Comparison of ENCODE assay signal across 8 mouse cellular contexts in genomic region chr3:96268051-96268775, GRCm38 (mm10). TPM values are rescaled to one million over a fixed set of nuclear protein-coding genes. Genes with fewer than 3 reads are reported as not detected.
DNase-seq lines count a peak whose midpoint lies in the region; ATAC-seq and TF ChIP-seq lines count a peak whose summit lies in the region.

Hist2h3b (plus strand) TSS chr3:96268654.

- no peak for TF ChIP-seq EP300 in MEL (IDR thresholded peaks at IDR 0.05; ENCODE audit: low read depth in 1 of 2, low read length in 2 of 2)

- peak within 1 kb of the TSS; percentile 85 for H3K4me2 ChIP-seq in forebrain, postnatal 0 days (ENCODE audit: low read depth)
- peak within 1 kb of the TSS; percentile 87 for H3K4me2 ChIP-seq in lung, embryonic 14.5 days

- peaks cover 0 to 31% of the 10 kb centered on the region in 2 experiments; a peak in 2 of 4 replicates for H3K36me3 ChIP-seq in MEL (ENCODE audit: control insufficient read depth in 1 of 2, insufficient read depth in 2 of 2, low read length in 2 of 2)
- H3K36me3 ChIP-seq in forebrain, postnatal 0 days (ENCODE audit: insufficient read depth): no peaks in the 10 kb centered on the region
- H3K36me3 ChIP-seq in lung, embryonic 14.5 days (ENCODE audit: insufficient read depth): no peaks in the 10 kb centered on the region
- H3K36me3 ChIP-seq in thymus, adult 2 months (ENCODE audit: control insufficient read depth, insufficient read depth, low read length): no peaks in the 10 kb centered on the region

- H3K9me3 ChIP-seq in MEL (replicated peaks; ENCODE audit: insufficient read depth, low read length): no peaks in the 10 kb centered on the region
- no peaks in the 10 kb centered on the region for H3K9me3 ChIP-seq in forebrain, postnatal 0 days (ENCODE audit: low read length)
- no peaks in the 10 kb centered on the region for H3K9me3 ChIP-seq in lung, embryonic 14.5 days (ENCODE audit: low read depth, low read length)

- TF ChIP-seq POLR2A in MEL (IDR thresholded peaks at IDR 0.05; ENCODE audit: control insufficient read depth in 1 of 2, insufficient read depth in 1 of 2, low read depth in 1 of 2, low read length in 2 of 2, poor library complexity in 1 of 2): no peak
- peak; percentile 86 for TF ChIP-seq POLR2A in olfactory bulb, adult 2 months (IDR thresholded peaks at IDR 0.05; ENCODE audit: insufficient read depth, low read depth, low read length)
- TF ChIP-seq POLR2A in thymus, adult 2 months (IDR thresholded peaks at IDR 0.05; ENCODE audit: control insufficient read depth, extremely low read depth, insufficient read depth, low read length, poor library complexity): peak; percentile 95

- peak; percentile 99 for DNase-seq in MEL (ENCODE audit: low read depth, low spot score)
- peak; percentile 77 to 82 for DNase-seq in cerebellum, adult 18-20 months
- peak; percentile 88 for DNase-seq in forebrain, postnatal 0 days
- DNase-seq in heart, postnatal 36 days: peak; percentile 82 to 83
- peak; percentile 76 to 86 for DNase-seq in layer of hippocampus, adult 2 months (ENCODE audit: low spot score in 2 of 2)
- DNase-seq in lung, embryonic 14.5 days: peak; percentile 95
- peak; percentile 81 for DNase-seq in thymus, adult 2 months

- peak within 1 kb of the TSS; percentile 96 for H3K27ac ChIP-seq in MEL (ENCODE audit: control insufficient read depth, low read depth, low read length)
- H3K27ac ChIP-seq in forebrain, postnatal 0 days (ENCODE audit: low read depth, low read length): peak within 1 kb of the TSS; percentile 95
- H3K27ac ChIP-seq in layer of hippocampus, adult 2 months: peak within 1 kb of the TSS; percentile 92
- peak within 1 kb of the TSS; percentile 98 for H3K27ac ChIP-seq in lung, embryonic 14.5 days (ENCODE audit: low read depth)
- peak within 1 kb of the TSS; percentile 98 for H3K27ac ChIP-seq in olfactory bulb, adult 2 months (ENCODE audit: insufficient read depth, low read depth, low read length)
- peak within 1 kb of the TSS; percentile 97 for H3K27ac ChIP-seq in thymus, adult 2 months (ENCODE audit: control insufficient read depth, insufficient read depth, low read length)

- H3K4me1 ChIP-seq in MEL (ENCODE audit: control insufficient read depth in 1 of 2, insufficient read depth in 2 of 2, low read length in 2 of 2): peaks cover 0 to 18% of the 10 kb centered on the region in 2 experiments; a peak in 2 of 4 replicates
- H3K4me1 ChIP-seq in forebrain, postnatal 0 days (ENCODE audit: insufficient read depth): peaks cover 4% of the 10 kb centered on the region; the same call in 1 of the 2 replicates
- H3K4me1 ChIP-seq in lung, embryonic 14.5 days (ENCODE audit: insufficient read depth): peaks cover 6% of the 10 kb centered on the region; the same call in 1 of the 2 replicates
- H3K4me1 ChIP-seq in olfactory bulb, adult 2 months (ENCODE audit: control insufficient read depth, insufficient read depth, low read length): peaks cover 3% of the 10 kb centered on the region; the same call in 1 of the 2 replicates
- peaks cover 11% of the 10 kb centered on the region for H3K4me1 ChIP-seq in thymus, adult 2 months (replicated peaks; ENCODE audit: control insufficient read depth, insufficient read depth, low read length)

- WGBS in forebrain, postnatal 0 days: 12% methylated on average over 28 of the region's 30 CpGs
- 13% methylated on average over 30 of the region's 30 CpGs for WGBS in lung, embryonic 14.5 days
- WGBS in olfactory bulb, adult 2 months: 5% methylated on average over 30 of the region's 30 CpGs
- 23% methylated on average over 30 of the region's 30 CpGs for WGBS in thymus, adult 2 months

- TF ChIP-seq CTCF in MEL (IDR thresholded peaks at IDR 0.05 in 2 of 3, conservative IDR thresholded peaks at IDR 0.05 in 1 of 3; ENCODE audit: control insufficient read depth in 1 of 3, insufficient read depth in 1 of 3, low read depth in 2 of 3, low read length in 3 of 3, poor library complexity in 1 of 3, severe bottlenecking in 1 of 3): no peak
- TF ChIP-seq CTCF in forebrain, postnatal 0 days (IDR thresholded peaks at IDR 0.05; ENCODE audit: low read depth): no peak
- TF ChIP-seq CTCF in layer of hippocampus, adult 2 months (conservative IDR thresholded peaks at IDR 0.05): peak; percentile 6; the same call in 1 of the 2 replicates
- no peak for TF ChIP-seq CTCF in lung, embryonic 14.5 days (IDR thresholded peaks at IDR 0.05; ENCODE audit: low read depth)
- no peak for TF ChIP-seq CTCF in olfactory bulb, adult 2 months (IDR thresholded peaks at IDR 0.05; ENCODE audit: insufficient read depth, low read depth, low read length)
- no peak for TF ChIP-seq CTCF in thymus, adult 2 months (IDR thresholded peaks at IDR 0.05; ENCODE audit: borderline replicate concordance, control insufficient read depth, extremely low read depth, insufficient read depth, low read length, poor library complexity)

- peak within 1 kb of the TSS; percentile 56 to 57 for H3K4me3 ChIP-seq in MEL (ENCODE audit: control insufficient read depth in 1 of 2, insufficient read depth in 1 of 2, low read depth in 2 of 2, low read length in 2 of 2)
- peak within 1 kb of the TSS; percentile 55 for H3K4me3 ChIP-seq in forebrain, postnatal 0 days (ENCODE audit: low read depth, low read length)
- peak within 1 kb of the TSS; percentile 81 for H3K4me3 ChIP-seq in layer of hippocampus, adult 2 months
- H3K4me3 ChIP-seq in lung, embryonic 14.5 days (ENCODE audit: low read depth, low read length): peak within 1 kb of the TSS; percentile 53
- H3K4me3 ChIP-seq in olfactory bulb, adult 2 months (ENCODE audit: insufficient read depth, low read depth, low read length): peak within 1 kb of the TSS; percentile 86
- H3K4me3 ChIP-seq in thymus, adult 2 months (ENCODE audit: control insufficient read depth, insufficient read depth, low read length): peak within 1 kb of the TSS; percentile 62

- no peak for TF ChIP-seq RAD21 in MEL (IDR thresholded peaks at IDR 0.05; ENCODE audit: low read depth, low read length)

- H3K9ac ChIP-seq in MEL (ENCODE audit: control insufficient read depth, low read depth, low read length, poor library complexity, severe bottlenecking): peak within 1 kb of the TSS; percentile 73
- peak within 1 kb of the TSS; percentile 57 for H3K9ac ChIP-seq in forebrain, postnatal 0 days
- peak within 1 kb of the TSS; percentile 79 for H3K9ac ChIP-seq in lung, embryonic 14.5 days

- peak; percentile 69 for ATAC-seq in forebrain, postnatal 0 days
- ATAC-seq in lung, embryonic 14.5 days (ENCODE audit: insufficient read depth): peak; percentile 73

- H3K79me2 ChIP-seq in MEL (ENCODE audit: control insufficient read depth, insufficient read depth, low read length, poor library complexity): peaks cover 8% of the 10 kb centered on the region; the same call in 1 of the 2 replicates

- intact Hi-C loops in heart, postnatal 36 days (cut with DNase I): no loop called here

- H3K27me3 ChIP-seq in MEL (ENCODE audit: control insufficient read depth in 1 of 2, insufficient read depth in 2 of 2, low read length in 2 of 2): no peaks in the 10 kb centered on the region
- H3K27me3 ChIP-seq in forebrain, postnatal 0 days (ENCODE audit: insufficient read depth, low read length): no peaks in the 10 kb centered on the region
- no peaks in the 10 kb centered on the region for H3K27me3 ChIP-seq in lung, embryonic 14.5 days (ENCODE audit: insufficient read depth, low read length)
- no peaks in the 10 kb centered on the region for H3K27me3 ChIP-seq in thymus, adult 2 months (ENCODE audit: control insufficient read depth, insufficient read depth, low read length)

TF ChIP-seq in MEL, 35 proteins besides CTCF, POLR2A, EP300 and RAD21:
- TF ChIP-seq GATA1 (IDR thresholded peaks at IDR 0.05; ENCODE audit: low read depth, low read length) (no peak), HCFC1 (IDR thresholded peaks at IDR 0.05; ENCODE audit: low read depth, low read length) (no peak), CHD1 (IDR thresholded peaks at IDR 0.05; ENCODE audit: low read depth, low read length) (no peak), POLR2AphosphoS5 (IDR thresholded peaks at IDR 0.05; ENCODE audit: borderline replicate concordance, low read depth, low read length) (peak; percentile 94; the same call in 1 of the 2 replicates)

RNA-seq across cellular contexts. Expression of gene Hist2h3b, which starts in this region (rescaled TPM):
- total RNA-seq in MEL (2012; rRNA removed): 3,962 and 5,017 TPM in 2 replicates
- 10 to 100 TPM in 1 of 2 experiments, not detected in 1; 71.7 TPM for polyA plus RNA-seq in MEL (2012; ENCODE audit: insufficient read depth in 1 of 2, insufficient read length in 2 of 2, low read depth in 1 of 2, low replicate concordance in 2 of 2, missing spikeins in 1 of 2)
- 400 and 545 TPM in 2 replicates for total RNA-seq in forebrain, postnatal 0 days (2014; rRNA removed)
- polyA plus RNA-seq in forebrain, postnatal 0 days (2015; fragmentation: Nextera tagmentation; extraction: Ambion mirVana): 9.4 and 9.7 TPM in 2 replicates
- total RNA-seq in heart, postnatal 36 days (2021): 10 to 100 TPM; 36.6 to 38.6 TPM
- total RNA-seq in layer of hippocampus, adult 2 months (2021): 10 to 100 TPM; 48.4 to 51.6 TPM
- polyA plus RNA-seq in lung, embryonic 14.5 days (2014; fragmentation: Nextera tagmentation; extraction: Ambion mirVana): 100 and 111 TPM in 2 replicates
- polyA plus RNA-seq in olfactory bulb, adult 2 months (2012; ENCODE audit: insufficient read depth, insufficient read length, low replicate concordance, missing spikeins): not detected in 2 replicates
- polyA plus RNA-seq in thymus, adult 2 months (2012; rRNA removed): 1,135 and 1,442 TPM in 2 replicates

Comparison
In these comparisons a context has a peak if more than half of its experiments do, and no peak if none do; other contexts are left out.
1. Peak in every context shown above with its lines: DNase-seq, ATAC-seq, H3K4me3 ChIP-seq and H3K27ac ChIP-seq.
2. RNA of gene Hist2h3b (polyA plus RNA-seq): 1,135 to 1,442 TPM in thymus, adult 2 months; 100 to 111 TPM in lung, embryonic 14.5 days, 71.7 TPM in MEL, 9.4 to 9.7 TPM in forebrain, postnatal 0 days and not detected in olfactory bulb, adult 2 months; every median in the first group is over 10 times any median in the second.
3. POLR2A ChIP-seq: peak in olfactory bulb, adult 2 months (single experiment) and thymus, adult 2 months (single experiment); none in MEL (0 of 2).